Mouse (Mus musculus): ENCODE data around the gene Gnb4. TPM values are rescaled to one million over a fixed set of nuclear protein-coding genes. Genes with fewer than 3 reads are reported as not detected.

Gnb4 gene
- polyA plus RNA-seq (2021; fragmentation: Nextera tagmentation), result 27.5 and 52.7 TPM in 2 replicates
- long read RNA-seq, experiment 1, full-length matches to known transcripts, result 221 of 263 reads
- long read RNA-seq, experiment 1, partial matches to known transcripts, result 6 of 263 reads
- long read RNA-seq, experiment 1, other reads (novel, unspliced or antisense), result 36 of 263 reads
- long read RNA-seq, experiment 2, full-length matches to known transcripts, result 42 of 63 reads
- long read RNA-seq, experiment 2, partial matches to known transcripts, result 4 of 63 reads
- long read RNA-seq, experiment 2, other reads (novel, unspliced or antisense), result 17 of 63 reads

DNA sequence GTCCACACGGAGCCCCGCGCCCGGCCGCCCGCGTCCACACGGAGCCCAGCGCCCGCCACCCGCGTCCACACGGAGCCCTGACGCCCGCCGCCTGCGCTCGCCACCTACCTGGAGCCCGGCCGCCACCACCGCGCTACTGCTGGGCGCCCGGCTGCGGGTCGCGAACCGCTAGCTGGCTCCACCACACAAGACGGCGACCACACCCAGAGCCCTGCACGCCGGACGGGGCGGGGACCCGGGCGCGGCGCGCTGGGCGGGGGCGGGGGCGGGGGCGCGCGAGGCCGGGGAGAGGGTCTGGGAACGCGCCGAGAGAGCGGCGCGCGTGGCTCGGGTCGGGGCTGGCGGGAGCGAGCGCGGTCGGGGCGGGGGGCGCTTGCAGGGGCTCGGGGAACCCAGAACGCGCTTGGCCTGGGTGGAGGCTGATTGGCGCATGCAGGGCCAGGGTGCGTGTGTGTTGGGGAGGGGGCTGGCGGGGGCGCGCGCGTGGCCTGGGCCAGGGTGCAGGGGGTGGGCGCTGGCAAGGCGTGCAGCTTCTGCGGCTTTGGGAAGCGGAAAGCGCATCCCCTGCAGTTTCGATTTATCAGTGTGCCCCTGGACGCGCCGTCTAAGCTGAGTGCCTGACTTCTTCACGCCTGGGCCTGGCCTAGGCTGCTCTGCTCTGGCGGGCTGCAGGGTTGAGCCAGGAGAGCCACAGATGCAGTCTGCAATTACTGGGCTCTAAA lies at the start of gene Gnb4:
Gnb4 (minus strand) TSS at position 255 of the 722 bp plus-strand sequence.

Other genes with a start within 250 kb of the Gnb4 start
- 7.2 and 9.3 TPM in 2 replicates for gene Pik3ca, start 218.9 kb downstream of the Gnb4 start, polyA plus RNA-seq (2021; fragmentation: Nextera tagmentation)
- 0.06 TPM in 1 of 2 replicates, not detected in the other for gene Kcnmb3, start 124.4 kb downstream of the Gnb4 start, polyA plus RNA-seq (2021; fragmentation: Nextera tagmentation)
- 12.9 and 16.5 TPM in 2 replicates for gene Zfp639, start 106.3 kb downstream of the Gnb4 start, polyA plus RNA-seq (2021; fragmentation: Nextera tagmentation)
- gene Mfn1, start 87.1 kb downstream of the Gnb4 start, polyA plus RNA-seq (2021; fragmentation: Nextera tagmentation), result 5.6 and 22.6 TPM in 2 replicates
- gene Actl6a, start 89.7 kb upstream of the Gnb4 start, polyA plus RNA-seq (2021; fragmentation: Nextera tagmentation), result 18.7 and 22.0 TPM in 2 replicates
- gene Ndufb5, start 120.4 kb upstream of the Gnb4 start, polyA plus RNA-seq (2021; fragmentation: Nextera tagmentation), result 581 and 686 TPM in 2 replicates
- 18.7 and 28.1 TPM in 2 replicates for gene Mrpl47, start 121.0 kb upstream of the Gnb4 start, polyA plus RNA-seq (2021; fragmentation: Nextera tagmentation)
- 11.6 and 13.1 TPM in 2 replicates for gene Usp13, start 201.0 kb upstream of the Gnb4 start, polyA plus RNA-seq (2021; fragmentation: Nextera tagmentation)

Data from left cerebral cortex, adult 6 months (tissue).